Mouse (Mus musculus) hindbrain, embryonic 16.5 days (tissue): ENCODE data around the gene Ptprn2. TPM values are rescaled to one million over a fixed set of nuclear protein-coding genes. Genes with fewer than 3 reads are reported as not detected.

ENCODE experiments used
- ATAC-seq: fragments of 200-750 bp; cut with Nextera tagmentation; 2 replicates; pipeline ENCODE4 v1.8.0; 2017; ENCODE audit warnings: moderate TSS enrichment, moderate library complexity
- H3K27ac ChIP-seq: fragments of 300-500 bp; sonication (generic); 2 replicates; pipeline ENCODE4 v1.5.1; 2014; ENCODE audit warnings: low read depth, mild to moderate bottlenecking, control low read depth, low read length, moderate library complexity
- H3K27me3 ChIP-seq: fragments of 300-500 bp; sonication (generic); replicated peaks from 2 replicates; pipeline ENCODE4 v1.6.1; 2014; ENCODE audit warnings: low read length; ENCODE audit not compliant: control insufficient read depth, insufficient read depth
- H3K36me3 ChIP-seq: fragments of 300-500 bp; sonication (generic); 2 replicates; pipeline ENCODE4 v1.6.1; 2014; ENCODE audit warnings: mild to moderate bottlenecking, low read length, moderate library complexity, mixed read lengths; ENCODE audit not compliant: control insufficient read depth, insufficient read depth
- H3K4me1 ChIP-seq: fragments of 300-500 bp; sonication (generic); 2 replicates; pipeline ENCODE4 v1.6.1; 2014; ENCODE audit warnings: low read depth, low read length; ENCODE audit not compliant: control insufficient read depth, insufficient read depth
- H3K4me2 ChIP-seq: fragments of 300-500 bp; sonication (generic); 2 replicates; pipeline ENCODE4 v1.6.1; 2014; ENCODE audit warnings: mild to moderate bottlenecking, low read length, control low read depth, moderate library complexity
- H3K4me3 ChIP-seq: fragments of 300-500 bp; sonication (generic); 2 replicates; pipeline ENCODE4 v1.5.1; 2014; ENCODE audit warnings: mild to moderate bottlenecking, low read length, control low read depth, moderate library complexity
- H3K9ac ChIP-seq: fragments of 300-500 bp; sonication (generic); 2 replicates; pipeline ENCODE4 v1.6.1; 2014; ENCODE audit warnings: low read depth, mild to moderate bottlenecking, control low read depth, low read length, moderate library complexity
- H3K9me3 ChIP-seq: fragments of 300-500 bp; sonication (generic); 2 replicates; pipeline ENCODE4 v1.6.1; 2014; ENCODE audit warnings: mild to moderate bottlenecking, low read length, moderate library complexity; ENCODE audit not compliant: control insufficient read depth
- WGBS: fragments of 180-500 bp; shearing (Covaris S2); extraction: QIAGEN DNeasy Blood & Tissue Kit; methylation state at CpG from one replicate; pipeline ENCODE4 v1.1.7; 2014; 5-methylcytosine and 5-hydroxymethylcytosine counted together
- polyA plus RNA-seq: library from polyadenylated mRNA; unstranded; fragments of >200 nt; fragmentation: Nextera tagmentation; extraction: Ambion mirVana; gene quantifications from 2 replicates; pipeline ENCODE4 v1.2.1, GENCODE M21; 2015

Ptprn2 gene
- polyA plus RNA-seq, result 11.7 and 12.0 TPM in 2 replicates

- peak within 1 kb of the TSS; percentile 87 for H3K4me2 ChIP-seq
- H3K4me1 ChIP-seq, result peaks cover 7% of the 10 kb centered on the region
- peak within 1 kb of the TSS; percentile 76 for H3K4me3 ChIP-seq
- H3K9ac ChIP-seq, result peak within 1 kb of the TSS; percentile 90
- no peaks in the 10 kb centered on the region for H3K27me3 ChIP-seq
- H3K36me3 ChIP-seq, result no peaks in the 10 kb centered on the region
- ATAC-seq, result peak; percentile 91
- peak within 1 kb of the TSS; percentile 94 for H3K27ac ChIP-seq
- under 1% methylated on average over 79 of the region's 86 CpGs for WGBS
- H3K9me3 ChIP-seq, result no peaks in the 10 kb centered on the region
These were observed at the start of gene Ptprn2 for GRCm38 (mm10) chr12:116485591-116486403. Gene Ptprn2 (plus strand): TSS chr12:116485720.

- Histone ChIP-seq H3K4me2 (no peak overlapping the region), H3K9ac (no peak overlapping the region), H3K36me3 (no peaks in the 10 kb centered on the region), H3K27me3 (no peaks in the 10 kb centered on the region), H3K9me3 (no peaks in the 10 kb centered on the region), H3K4me1 (no peaks in the 10 kb centered on the region), H3K4me3 (no peak overlapping the region), H3K27ac (no peak overlapping the region)
- WGBS, result 83% methylated on average over 3 of the region's 3 CpGs
- ATAC-seq, result no peak
These were observed 49.4 kb upstream of the Ptprn2 start for GRCm38 (mm10) chr12:116436125-116436524.

- 90% methylated on average over 5 of the region's 5 CpGs for WGBS
- Histone ChIP-seq H3K36me3 (no peaks in the 10 kb centered on the region), H3K27ac (no peak overlapping the region), H3K9me3 (no peaks in the 10 kb centered on the region), H3K4me3 (no peak overlapping the region), H3K4me1 (no peaks in the 10 kb centered on the region), H3K9ac (no peak overlapping the region), H3K4me2 (no peak overlapping the region), H3K27me3 (no peaks in the 10 kb centered on the region)
- no peak for ATAC-seq
These were observed 46.9 kb upstream of the Ptprn2 start for GRCm38 (mm10) chr12:116438591-116438990.

- WGBS, result 91% methylated on average over 3 of the region's 3 CpGs
- H3K4me3 ChIP-seq, result no peak overlapping the region
- no peaks in the 10 kb centered on the region for H3K36me3 ChIP-seq
- no peaks in the 10 kb centered on the region for H3K27me3 ChIP-seq
- no peaks in the 10 kb centered on the region for H3K4me1 ChIP-seq
- no peak overlapping the region for H3K9ac ChIP-seq
- no peak overlapping the region for H3K27ac ChIP-seq
- H3K4me2 ChIP-seq, result no peak overlapping the region
- no peaks in the 10 kb centered on the region for H3K9me3 ChIP-seq
- ATAC-seq, result no peak
These were observed 43.3 kb upstream of the Ptprn2 start for GRCm38 (mm10) chr12:116442184-116442583.

GRCm38 (mm10) chr12:116449536-116449935 lies 36.0 kb upstream of the Ptprn2 start:
- Histone ChIP-seq H3K4me1 (no peaks in the 10 kb centered on the region), H3K27me3 (no peaks in the 10 kb centered on the region), H3K9ac (no peak overlapping the region), H3K36me3 (peaks cover 2% of the 10 kb centered on the region), H3K9me3 (no peaks in the 10 kb centered on the region), H3K27ac (no peak overlapping the region), H3K4me2 (no peak overlapping the region), H3K4me3 (no peak overlapping the region)
- no peak for ATAC-seq
- 95% methylated on average over 2 of the region's 2 CpGs for WGBS

GRCm38 (mm10) chr12:116460379-116461065 lies 25.0 kb upstream of the Ptprn2 start:
- H3K4me2 ChIP-seq, result no peak overlapping the region
- ATAC-seq, result no peak

GRCm38 (mm10) chr12:116467030-116467429 lies 18.5 kb upstream of the Ptprn2 start:
- 87% methylated on average over 5 of the region's 5 CpGs for WGBS
- Histone ChIP-seq H3K36me3 (no peaks in the 10 kb centered on the region), H3K4me3 (no peak overlapping the region), H3K4me2 (no peak overlapping the region), H3K4me1 (no peaks in the 10 kb centered on the region), H3K9me3 (no peaks in the 10 kb centered on the region), H3K9ac (no peak overlapping the region), H3K27me3 (no peaks in the 10 kb centered on the region), H3K27ac (no peak overlapping the region)
- ATAC-seq, result no peak

More at GRCm38 (mm10) chr12:116460379-116461065, 25.0 kb upstream of the Ptprn2 start:
- Histone ChIP-seq H3K4me1 (no peaks in the 10 kb centered on the region), H3K9ac (no peak overlapping the region), H3K9me3 (no peaks in the 10 kb centered on the region), H3K4me3 (no peak overlapping the region), H3K27ac (no peak overlapping the region), H3K36me3 (no peaks in the 10 kb centered on the region), H3K27me3 (no peaks in the 10 kb centered on the region)
- WGBS, result 97% methylated on average over 6 of the region's 6 CpGs

GRCm38 (mm10) chr12:116468348-116468747 lies 17.2 kb upstream of the Ptprn2 start:
- no peak for ATAC-seq
- no peak overlapping the region for H3K4me2 ChIP-seq
- 95% methylated on average over 1 of the region's 1 CpGs for WGBS

GRCm38 (mm10) chr12:116469096-116469495 lies 16.4 kb upstream of the Ptprn2 start:
- WGBS, result 78% methylated on average over 3 of the region's 3 CpGs
- no peaks in the 10 kb centered on the region for H3K27me3 ChIP-seq
- no peaks in the 10 kb centered on the region for H3K36me3 ChIP-seq
- H3K9ac ChIP-seq, result no peak overlapping the region
- no peak overlapping the region for H3K27ac ChIP-seq
- H3K4me2 ChIP-seq, result no peak overlapping the region
- ATAC-seq, result no peak
- no peak overlapping the region for H3K4me3 ChIP-seq
- no peaks in the 10 kb centered on the region for H3K4me1 ChIP-seq
- no peaks in the 10 kb centered on the region for H3K9me3 ChIP-seq

More at GRCm38 (mm10) chr12:116468348-116468747, 17.2 kb upstream of the Ptprn2 start:
- Histone ChIP-seq H3K27ac (no peak overlapping the region), H3K36me3 (no peaks in the 10 kb centered on the region), H3K9me3 (no peaks in the 10 kb centered on the region), H3K27me3 (no peaks in the 10 kb centered on the region), H3K4me3 (no peak overlapping the region), H3K4me1 (no peaks in the 10 kb centered on the region), H3K9ac (no peak overlapping the region)
